In the genomic region with DNA sequence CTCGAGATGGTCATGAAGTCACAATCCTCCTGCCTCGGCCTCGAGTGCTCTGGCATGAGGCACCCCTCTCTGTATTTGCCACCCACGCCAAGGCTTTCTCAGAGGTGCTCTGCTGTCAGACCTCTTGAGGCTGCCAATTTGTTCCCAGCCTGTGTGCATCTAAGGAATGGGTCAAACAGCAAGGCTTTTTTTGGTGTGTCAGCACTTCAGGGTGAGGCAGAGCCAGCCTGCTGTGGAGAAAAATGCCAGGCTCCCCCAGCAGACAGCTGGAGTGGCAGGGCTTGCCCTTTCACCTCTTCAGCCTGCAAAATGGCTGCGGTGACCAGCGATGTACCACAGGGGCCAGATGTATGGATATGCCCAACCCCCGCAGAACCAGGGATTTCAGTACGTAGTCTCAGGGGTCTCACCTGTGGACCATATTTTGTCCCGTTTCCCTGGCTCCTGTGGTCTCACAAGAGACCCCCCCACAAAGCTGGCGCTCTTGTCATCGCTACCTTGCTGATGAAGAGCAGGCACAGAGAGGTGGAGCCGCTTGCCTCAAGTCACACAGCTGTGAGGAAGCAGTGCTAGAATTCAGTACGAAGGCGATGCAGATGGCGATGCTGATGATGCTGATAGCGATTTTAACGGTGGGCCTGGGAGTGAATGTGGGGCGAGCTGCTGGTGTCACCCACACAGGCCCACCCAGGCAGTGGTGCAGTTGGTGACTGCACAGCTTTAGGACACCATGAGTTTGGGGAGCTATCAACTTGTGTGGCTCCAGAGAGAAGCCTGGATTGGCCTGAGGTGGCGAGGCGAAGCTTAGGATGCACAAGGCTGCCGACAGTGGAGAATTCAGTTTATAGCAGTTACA, we compare ENCODE assay signal across 10 mouse cellular contexts. TPM values are rescaled to one million over a fixed set of nuclear protein-coding genes. Genes with fewer than 3 reads are reported as not detected.
DNase-seq lines count a peak whose midpoint lies in the region; ATAC-seq and TF ChIP-seq lines count a peak whose summit lies in the region.
"Had no signal": no experiment of that assay in that cellular context is flagged by ENCODE, and none has a peak within 500 bp of the region (broad histone marks: within the 10 kb centered on the region; RNA-seq: fewer than 3 reads in every experiment).

No protein-coding gene starts in this region.

- 0 out of 2 replicates have a peak overlapping the region, but pooled peaks have one; percentile 3 for H3K4me3 ChIP-seq in lung, embryonic 16.5 days (ENCODE audit: low read length)
- no peak overlapping the region for H3K4me3 ChIP-seq in lung, adult 2 months (replicated peaks; ENCODE audit: extremely low read depth, low read depth, low read length)
- no peak overlapping the region for H3K4me3 ChIP-seq in intestine, embryonic 16.5 days (ENCODE audit: low read length)
- H3K4me3 ChIP-seq in limb, embryonic 14.5 days (replicated peaks; ENCODE audit: low read length): no peak overlapping the region
- H3K4me3 ChIP-seq: forebrain, embryonic 13.5 days had no signal

- intact Hi-C loops in left cerebral cortex, postnatal 36 days (cut with DNase I): no loop called here

- no peaks in the 10 kb centered on the region for H3K36me3 ChIP-seq in lung, embryonic 16.5 days (ENCODE audit: control insufficient read depth, insufficient read depth, low read length)
- no peaks in the 10 kb centered on the region for H3K36me3 ChIP-seq in intestine, embryonic 16.5 days (ENCODE audit: control insufficient read depth, insufficient read depth, low read length)
- H3K36me3 ChIP-seq in limb, embryonic 14.5 days (ENCODE audit: control insufficient read depth, insufficient read depth, low read length): no peaks in the 10 kb centered on the region

- peak overlapping the region; percentile 49 for H3K9ac ChIP-seq in lung, embryonic 16.5 days (ENCODE audit: low read length)
- peak overlapping the region; percentile 56 for H3K9ac ChIP-seq in intestine, embryonic 16.5 days (ENCODE audit: low read depth, low read length)
- H3K9ac ChIP-seq in limb, embryonic 14.5 days (ENCODE audit: low read depth, low read length, severe bottlenecking): no peak overlapping the region
- H3K9ac ChIP-seq: forebrain, embryonic 13.5 days had no signal

- peak overlapping the region; percentile 76 for H3K27ac ChIP-seq in lung, embryonic 16.5 days (ENCODE audit: low read length)
- H3K27ac ChIP-seq in intestine, embryonic 16.5 days (ENCODE audit: low read length): peak overlapping the region; percentile 88
- H3K27ac ChIP-seq in limb, embryonic 14.5 days (replicated peaks; ENCODE audit: low read depth, low read length): 0 out of 2 replicates have a peak overlapping the region, but pooled peaks have one; percentile 43
- H3K27ac ChIP-seq: forebrain, embryonic 13.5 days had no signal

- no peaks in the 10 kb centered on the region for H3K27me3 ChIP-seq in lung, embryonic 16.5 days (ENCODE audit: control insufficient read depth, insufficient read depth, low read depth, low read length)
- no peaks in the 10 kb centered on the region for H3K27me3 ChIP-seq in intestine, embryonic 16.5 days (replicated peaks; ENCODE audit: control insufficient read depth, insufficient read depth, low read length)
- H3K27me3 ChIP-seq in limb, embryonic 14.5 days (ENCODE audit: control insufficient read depth, insufficient read depth, low read length): no peaks in the 10 kb centered on the region
- H3K27me3 ChIP-seq: forebrain, embryonic 13.5 days had no signal

- DNase-seq in lung, adult 2 months: no peak
- DNase-seq in limb, embryonic 14.5 days (ENCODE audit: low spot score): no peak
- DNase-seq in thymus, postnatal 14 days: peak; percentile 76
- DNase-seq in left cerebral cortex, postnatal 36 days (ENCODE audit: low spot score in 2 of 2): no peak
- no peak for DNase-seq in embryo, embryonic 10.5 days (ENCODE audit: low spot score)
- DNase-seq: cerebellum, adult 8-10 months; layer of hippocampus, postnatal 36 days had no signal

- peaks cover 21% of the 10 kb centered on the region for H3K4me1 ChIP-seq in lung, embryonic 16.5 days (replicated peaks; ENCODE audit: control insufficient read depth, insufficient read depth, low read length)
- H3K4me1 ChIP-seq in lung, adult 2 months (ENCODE audit: control insufficient read depth, insufficient read depth, low read length): peaks cover 8% of the 10 kb centered on the region
- H3K4me1 ChIP-seq in intestine, embryonic 16.5 days (ENCODE audit: control insufficient read depth, insufficient read depth, low read length): peaks cover 28% of the 10 kb centered on the region
- H3K4me1 ChIP-seq in limb, embryonic 14.5 days (ENCODE audit: control insufficient read depth, insufficient read depth, low read length): peaks cover 12% of the 10 kb centered on the region; the same call in 1 of the 2 replicates

- peak overlapping the region; percentile 30 for H3K4me2 ChIP-seq in lung, embryonic 16.5 days (ENCODE audit: low read depth, low read length)
- H3K4me2 ChIP-seq in intestine, embryonic 16.5 days (ENCODE audit: low read depth, low read length): peak overlapping the region; percentile 26; the same call in 1 of the 2 replicates
- peak overlapping the region; percentile 26; the same call in 1 of the 2 replicates for H3K4me2 ChIP-seq in limb, embryonic 14.5 days (replicated peaks; ENCODE audit: low read depth, low read length, severe bottlenecking)
- H3K4me2 ChIP-seq: forebrain, embryonic 13.5 days had no signal

- 57% methylated on average over 21 of the region's 21 CpGs for WGBS in lung, embryonic 16.5 days
- 68% methylated on average over 21 of the region's 21 CpGs for WGBS in lung, adult 2 months
- WGBS in intestine, embryonic 16.5 days: 62% methylated on average over 21 of the region's 21 CpGs
- WGBS in limb, embryonic 14.5 days: 67% methylated on average over 21 of the region's 21 CpGs

- ATAC-seq in lung, embryonic 16.5 days (ENCODE audit: low read depth): no peak; the same call in 1 of the 2 replicates
- ATAC-seq in intestine, embryonic 16.5 days: peak; percentile 13
- ATAC-seq in limb, embryonic 14.5 days (ENCODE audit: low FRiP score, low read depth): no peak
- ATAC-seq: forebrain, embryonic 13.5 days had no signal

- no peak for TF ChIP-seq CTCF in lung, adult 2 months (IDR thresholded peaks at IDR 0.05; ENCODE audit: insufficient read depth, low read length)

- no peak for TF ChIP-seq POLR2A in lung, adult 2 months (IDR thresholded peaks at IDR 0.05; ENCODE audit: borderline replicate concordance, extremely low read depth, low read depth, low read length)
- TF ChIP-seq POLR2A in limb, embryonic 14.5 days (IDR thresholded peaks at IDR 0.05; ENCODE audit: borderline replicate concordance, extremely low read depth, insufficient read depth, insufficient read length): no peak

- no peaks in the 10 kb centered on the region for H3K9me3 ChIP-seq in lung, embryonic 16.5 days (ENCODE audit: control insufficient read depth, low read length)
- no peaks in the 10 kb centered on the region for H3K9me3 ChIP-seq in intestine, embryonic 16.5 days (ENCODE audit: control insufficient read depth, low read length)
- no peaks in the 10 kb centered on the region for H3K9me3 ChIP-seq in limb, embryonic 14.5 days (ENCODE audit: control insufficient read depth, low read length)
- H3K9me3 ChIP-seq: forebrain, embryonic 13.5 days had no signal

RNA-seq across cellular contexts. Expression of a gene that starts 15.3 kb away (rescaled TPM):
- polyA plus RNA-seq in lung, embryonic 16.5 days (2015; fragmentation: Nextera tagmentation; extraction: Ambion mirVana): 19.1 and 22.5 TPM in 2 replicates
- 38.6 and 44.7 TPM in 2 replicates for polyA plus RNA-seq in lung, adult 2 months (2012; rRNA removed)
- 55.5 and 55.6 TPM in 2 replicates for polyA plus RNA-seq in intestine, embryonic 16.5 days (2015; fragmentation: Nextera tagmentation; extraction: Ambion mirVana)
- polyA plus RNA-seq in limb, embryonic 14.5 days (2012; rRNA removed): 2.5 and 4.1 TPM in 2 replicates
- polyA plus RNA-seq in limb, embryonic 14.5 days (2014; fragmentation: Nextera tagmentation; extraction: Ambion mirVana): 4.3 and 4.9 TPM in 2 replicates
- total RNA-seq in left cerebral cortex, postnatal 36 days (2021): 1 to 10 TPM; 5.2 to 5.5 TPM
